Mouse (Mus musculus): Measurements from ENCODE around the gene Vav1.

DNA sequence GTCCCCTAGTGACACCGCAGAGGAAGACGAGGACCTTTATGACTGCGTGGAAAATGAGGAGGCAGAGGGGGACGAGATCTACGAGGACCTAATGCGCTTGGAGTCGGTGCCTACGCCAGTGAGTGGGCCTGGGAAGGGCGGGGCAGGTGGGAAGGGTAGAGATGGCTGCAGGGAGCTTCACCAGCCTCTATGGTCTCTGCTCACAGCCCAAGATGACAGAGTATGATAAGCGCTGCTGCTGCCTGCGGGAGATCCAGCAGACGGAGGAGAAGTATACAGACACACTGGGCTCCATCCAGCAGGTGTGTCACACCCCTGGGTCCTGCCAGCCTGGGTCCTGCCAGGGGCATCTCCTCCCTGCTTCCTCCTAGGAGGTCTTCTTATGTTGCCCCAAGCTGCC is 18.1 kb downstream of the Vav1 start:
- TF ChIP-seq EP300 (IDR thresholded peaks at IDR 0.05; ENCODE audit: low read depth) (no peak), CTCF (IDR thresholded peaks at IDR 0.05; ENCODE audit: low read depth) (no peak)
